Mouse (Mus musculus) G1E (cell line): ENCODE measurements around the gene Fam78a. TPM values are rescaled to one million over a fixed set of nuclear protein-coding genes. Genes with fewer than 3 reads are reported as not detected.

Experiments
- ATAC-seq: 2 replicates; pipeline ENCODE4 v1.8.0; 2016; ENCODE audit warnings: mild to moderate bottlenecking; ENCODE audit not compliant: insufficient number of reproducible peaks, poor library complexity, low FRiP score, severe bottlenecking; ENCODE audit errors: extremely low read depth
- DNase-seq: peaks from one replicate; pipeline ENCODE4 v3.0.0; 2012; ENCODE audit warnings: low spot score
- H3K27me3 ChIP-seq: 2 replicates; pipeline ENCODE4 v1.6.1; 2012; ENCODE audit warnings: mild to moderate bottlenecking, low read length, inconsistent platforms; ENCODE audit not compliant: insufficient read depth
- H3K36me3 ChIP-seq: replicated peaks from 2 replicates; pipeline ENCODE3; 2012; ENCODE audit warnings: mild to moderate bottlenecking, inconsistent platforms
- H3K4me1 ChIP-seq: 2 replicates; pipeline ENCODE4 v1.6.1; 2012; ENCODE audit warnings: low read depth, low read length, inconsistent platforms, mixed read lengths; ENCODE audit not compliant: insufficient read depth
- H3K4me3 ChIP-seq: 2 replicates; pipeline ENCODE4 v1.5.1; 2012; ENCODE audit warnings: low read depth, mild to moderate bottlenecking, inconsistent platforms, low read length, moderate library complexity, mixed read lengths
- H3K9me3 ChIP-seq: replicated peaks from 2 replicates; pipeline ENCODE4 v1.6.1; 2012; ENCODE audit warnings: inconsistent platforms
- CTCF ChIP-seq: IDR thresholded peaks from 2 replicates; pipeline ENCODE4 v1.5.1; 2012; ENCODE audit warnings: low read depth, low read length, inconsistent platforms, mixed read lengths
- GATA1 ChIP-seq: IDR thresholded peaks from 2 replicates; pipeline ENCODE4 v1.6.1; 2012; ENCODE audit warnings: borderline replicate concordance, low read length, inconsistent platforms, mixed read lengths
- GATA2 ChIP-seq: IDR thresholded peaks from 2 replicates; pipeline ENCODE4 v1.6.1; 2012; ENCODE audit warnings: low read depth, low read length, inconsistent platforms, borderline replicate concordance
- POLR2AphosphoS5 ChIP-seq: IDR thresholded peaks from 2 replicates; pipeline ENCODE4 v1.6.1; 2012; ENCODE audit warnings: low read depth, low read length, inconsistent platforms; ENCODE audit not compliant: insufficient replicate concordance
- TAL1 ChIP-seq: conservative IDR thresholded peaks from 2 replicates; pipeline ENCODE4 v1.6.1; 2012; ENCODE audit warnings: low read depth, low read length, inconsistent platforms, mixed read lengths
- polyA plus RNA-seq: library from polyadenylated mRNA; stranded (reverse); fragments of >175 nt; gene quantifications from 2 replicates; pipeline ENCODE4 v1.2.3, GENCODE M21; 2012
- total RNA-seq, 2 experiments: library from RNA; stranded (forward) in 1 of 2; stranded (reverse) in 1 of 2; fragments of 200-1000 nt in 1 of 2; fragments of >200 nt in 1 of 2; fragmentation: Nextera tagmentation in 1 of 2; gene quantifications; 2 replicates each; pipeline ENCODE4 v1.2.3; 2014 to 2017

The Fam78a gene
- total and polyA plus RNA-seq, 3 experiments = 21.7 to 54.5 (median 25.3) TPM

- TF ChIP-seq GATA1 (no peak), POLR2AphosphoS5 (no peak), GATA2 (no peak), CTCF (no peak), TAL1 (no peak)
- Histone ChIP-seq H3K4me3 (peak overlapping the region; percentile 39; the same call in 1 of the 2 replicates), H3K27me3 (peaks cover 56% of the 10 kb centered on the region), H3K4me1 (peaks cover 56% of the 10 kb centered on the region), H3K36me3 (peaks cover 3% of the 10 kb centered on the region), H3K9me3 (peaks cover 11% of the 10 kb centered on the region)
- no peak for ATAC-seq
- DNase-seq = no peak
These were observed 2.4 kb downstream of the Fam78a start for GRCm38 (mm10) chr2:32082229-32082628.

GRCm38 (mm10) chr2:32081296-32081929, 3.2 kb downstream of the Fam78a start:
- Histone ChIP-seq H3K4me1 (peaks cover 60% of the 10 kb centered on the region), H3K9me3 (peaks cover 11% of the 10 kb centered on the region), H3K27me3 (peaks cover 49% of the 10 kb centered on the region), H3K4me3 (peak overlapping the region; percentile 39; the same call in 1 of the 2 replicates), H3K36me3 (peaks cover 3% of the 10 kb centered on the region)
- ATAC-seq (peak; percentile 60), DNase-seq (peak; percentile 63)
- TF ChIP-seq CTCF = no peak
- TF ChIP-seq GATA1 = no peak
- no peak for TF ChIP-seq POLR2AphosphoS5
- TF ChIP-seq TAL1 = no peak

- peaks cover 11% of the 10 kb centered on the region for H3K9me3 ChIP-seq
- ATAC-seq (no peak), DNase-seq (no peak)
- peaks cover 42% of the 10 kb centered on the region for H3K27me3 ChIP-seq
- H3K4me3 ChIP-seq = no peak overlapping the region
- TF ChIP-seq TAL1 = no peak
- TF ChIP-seq CTCF = no peak
- no peak for TF ChIP-seq GATA2
- no peak for TF ChIP-seq POLR2AphosphoS5
- TF ChIP-seq GATA1 = no peak
- H3K4me1 ChIP-seq = peaks cover 60% of the 10 kb centered on the region
- peaks cover 3% of the 10 kb centered on the region for H3K36me3 ChIP-seq
These were observed 4.0 kb downstream of the Fam78a start for GRCm38 (mm10) chr2:32080681-32081080.

GRCm38 (mm10) chr2:32079191-32079725, 5.4 kb downstream of the Fam78a start:
- H3K9me3 ChIP-seq = peaks cover 8% of the 10 kb centered on the region
- DNase-seq (no peak), ATAC-seq (no peak)
- TF ChIP-seq GATA1 (no peak), CTCF (no peak), GATA2 (no peak), TAL1 (no peak), POLR2AphosphoS5 (no peak)
- H3K4me1 ChIP-seq = peaks cover 52% of the 10 kb centered on the region
- H3K27me3 ChIP-seq = peaks cover 30% of the 10 kb centered on the region
- H3K36me3 ChIP-seq = peaks cover 3% of the 10 kb centered on the region
- no peak overlapping the region for H3K4me3 ChIP-seq

GRCm38 (mm10) chr2:32078522-32078921, 6.1 kb downstream of the Fam78a start:
- Histone ChIP-seq H3K27me3 (peaks cover 29% of the 10 kb centered on the region), H3K36me3 (peaks cover 6% of the 10 kb centered on the region), H3K4me1 (peaks cover 48% of the 10 kb centered on the region), H3K4me3 (no peak overlapping the region), H3K9me3 (peaks cover 5% of the 10 kb centered on the region)
- TF ChIP-seq GATA2 = no peak
- no peak for TF ChIP-seq TAL1
- no peak for TF ChIP-seq GATA1
- no peak for TF ChIP-seq CTCF
- TF ChIP-seq POLR2AphosphoS5 = no peak
- DNase-seq = no peak
- ATAC-seq = no peak

- Histone ChIP-seq H3K4me3 (no peak overlapping the region), H3K9me3 (no peaks in the 10 kb centered on the region), H3K36me3 (peaks cover 9% of the 10 kb centered on the region), H3K4me1 (peaks cover 44% of the 10 kb centered on the region), H3K27me3 (peaks cover 26% of the 10 kb centered on the region)
- TF ChIP-seq GATA1 (no peak), CTCF (no peak), GATA2 (no peak), TAL1 (no peak), POLR2AphosphoS5 (no peak)
- ATAC-seq = no peak
- DNase-seq = no peak
These were observed 6.9 kb downstream of the Fam78a start for GRCm38 (mm10) chr2:32077744-32078143.

- TF ChIP-seq GATA1 (no peak), CTCF (no peak), TAL1 (no peak)
- H3K4me1 ChIP-seq = peaks cover 26% of the 10 kb centered on the region
- H3K9me3 ChIP-seq = no peaks in the 10 kb centered on the region
- H3K27me3 ChIP-seq = peaks cover 19% of the 10 kb centered on the region; the same call in 1 of the 2 replicates
- H3K4me3 ChIP-seq = no peak overlapping the region
- H3K36me3 ChIP-seq = peaks cover 12% of the 10 kb centered on the region
- no peak for DNase-seq
- ATAC-seq = no peak
These were observed 9.3 kb downstream of the Fam78a start for GRCm38 (mm10) chr2:32075368-32075767.
